Mouse (Mus musculus): ENCODE measurements around the gene Pacsin2.

GRCm38 (mm10) chr15:83415391-83415790 is 49.0 kb downstream of the Pacsin2 start:
- TF ChIP-seq CTCF (conservative IDR thresholded peaks at IDR 0.05; ENCODE audit: low read length) = no peak
- no peak for TF ChIP-seq POU5F1 (IDR thresholded peaks at IDR 0.05; ENCODE audit: borderline replicate concordance, low read length)
- TF ChIP-seq NANOG (IDR thresholded peaks at IDR 0.05; ENCODE audit: borderline replicate concordance, low read length) = no peak

All from E14TG2a.4 (cell line).